Mouse (Mus musculus) left cerebral cortex, postnatal 25 days (tissue): ENCODE data around the gene Tagln3. TPM values are rescaled to one million over a fixed set of nuclear protein-coding genes. Genes with fewer than 3 reads are reported as not detected.

Experiments
- DNase-seq, 2 experiments: peaks; one replicate each; pipeline ENCODE4 v3.0.0; 2022; ENCODE audit warnings: low spot score in 2 of 2, mixed read lengths in 1 of 2
- intact Hi-C: fragments of 180-260 bp; cut with DNase I; formaldehyde crosslinking; loops from one replicate; pipeline ENCODE4 v1.15.1; 2025
- total RNA-seq, 2 experiments: library from RNA; stranded (reverse); gene quantifications; 2 replicates each; pipeline ENCODE4 v1.2.3; 2021

Gene Tagln3
- total RNA-seq, 2 experiments from 2014 or later = 309 to 348 TPM

DNA sequence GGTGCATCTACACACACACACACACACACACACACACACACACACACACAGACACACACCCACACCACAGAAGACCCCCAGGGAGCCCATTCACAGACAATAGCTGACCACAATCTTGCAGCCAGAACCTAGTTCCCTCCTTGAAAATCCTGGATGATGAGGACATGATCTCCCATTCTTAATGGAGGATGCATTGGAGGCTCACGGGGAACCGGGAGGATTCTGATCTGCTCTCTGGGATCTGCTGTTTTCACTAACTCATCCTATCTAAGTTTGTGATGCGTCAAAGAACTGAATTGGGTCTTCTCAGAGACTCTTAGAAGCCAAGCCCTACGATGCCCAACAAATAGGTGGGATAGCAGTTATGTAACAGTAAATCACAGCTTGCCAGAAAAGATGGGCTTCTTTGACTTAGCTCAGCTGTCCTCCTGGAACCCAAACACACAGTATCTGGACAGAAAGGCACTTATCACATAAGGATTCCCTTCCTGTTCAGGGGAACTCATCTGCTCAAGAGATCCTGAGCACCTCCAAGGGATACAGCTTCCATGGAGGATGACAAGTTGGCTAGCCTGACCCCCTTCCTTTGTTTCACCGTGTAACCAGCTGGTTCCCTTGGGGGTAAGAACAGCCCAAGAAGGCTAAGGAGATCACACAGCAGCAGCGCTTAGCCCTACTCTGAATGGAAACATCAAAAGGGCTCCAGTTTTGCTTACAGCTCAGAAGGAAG lies 1.1 kb downstream of the Tagln3 start:
- intact Hi-C loops = loop anchor here (2.0 kb wide), 1 partner anchor 33 kb away; no protein-coding TSS in a partner anchor
- peak; percentile 42 to 63 for DNase-seq

DNA sequence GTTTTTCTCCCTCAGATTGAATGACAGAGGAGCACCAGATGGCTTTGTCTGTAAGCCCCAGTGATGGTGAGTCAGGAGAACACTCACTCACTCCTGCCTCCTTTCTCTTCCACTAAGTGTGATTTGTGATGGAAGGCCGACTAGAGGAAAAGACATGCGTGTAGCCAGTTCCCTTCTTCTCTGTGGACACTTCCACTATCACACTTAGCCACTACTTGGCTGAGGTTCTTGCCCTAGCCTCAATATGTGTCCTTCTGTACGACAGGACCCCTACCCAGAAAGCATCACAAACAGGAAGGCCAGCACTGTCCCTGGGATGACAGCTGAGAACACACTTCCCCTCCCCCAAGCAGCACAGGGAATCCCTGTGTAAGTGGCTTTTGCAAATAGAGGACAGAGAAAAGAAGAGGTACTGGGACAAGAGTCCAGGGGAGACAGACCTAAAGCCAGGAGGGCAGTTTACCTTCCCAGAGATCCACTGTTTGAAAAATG lies 1.9 kb downstream of the Tagln3 start:
- peak; percentile 50 to 76 for DNase-seq

DNA sequence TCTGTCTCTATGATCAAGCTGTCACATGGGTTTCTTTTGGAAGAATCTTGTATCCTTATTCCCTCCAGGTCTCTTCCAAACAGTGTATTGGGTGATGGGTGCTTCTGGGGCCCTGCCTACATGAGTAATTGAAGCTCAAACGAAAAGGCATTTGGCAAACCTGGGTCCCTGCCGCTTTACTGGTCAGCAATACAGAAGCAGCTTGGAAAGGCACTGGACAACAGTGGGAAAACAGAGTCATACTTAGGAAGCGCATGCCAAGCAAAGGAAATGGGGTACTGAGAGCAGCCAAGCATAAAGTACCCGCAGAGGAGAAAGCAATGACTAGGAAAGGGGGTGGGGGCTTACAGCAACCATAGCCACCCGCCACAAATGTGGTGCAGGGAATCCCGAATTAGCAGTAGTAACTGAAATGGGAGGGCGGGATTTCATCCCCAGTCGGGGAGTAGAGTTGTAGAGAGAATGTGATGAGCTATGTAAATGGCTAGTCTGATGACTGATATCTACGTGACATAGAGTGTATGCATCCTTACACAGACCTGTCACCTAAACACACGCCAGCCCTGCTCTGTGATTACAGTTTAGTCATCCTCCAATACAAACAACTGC lies 4.3 kb downstream of the Tagln3 start:
- intact Hi-C loops = no loop called here
- DNase-seq = no peak

More for the DNA sequence above, 1.9 kb downstream of the Tagln3 start:
- intact Hi-C loops = loop anchor here (2.0 kb wide), 1 partner anchor 32 kb away; no protein-coding TSS in a partner anchor

DNA sequence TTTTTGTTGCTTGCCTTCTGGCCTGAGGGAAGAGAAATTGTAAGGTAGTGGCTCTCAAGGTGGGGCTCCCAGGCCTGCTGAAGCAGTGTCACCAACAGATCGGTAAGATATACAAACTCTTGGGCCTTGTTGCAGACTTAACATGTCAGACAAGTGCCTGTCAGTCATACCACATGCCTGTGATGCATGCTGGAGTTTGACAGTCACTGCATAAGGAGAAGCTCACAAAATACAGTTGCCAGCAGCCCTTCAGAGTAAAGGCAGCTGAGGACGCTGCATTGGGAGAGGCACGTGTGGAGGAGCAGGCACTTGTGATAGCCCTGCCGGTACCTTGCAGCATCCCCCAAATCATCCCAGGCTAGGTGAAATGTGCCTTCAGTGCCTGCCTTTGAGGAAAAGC lies 6.1 kb downstream of the Tagln3 start:
- intact Hi-C loops = no loop called here
- DNase-seq = no peak

DNA sequence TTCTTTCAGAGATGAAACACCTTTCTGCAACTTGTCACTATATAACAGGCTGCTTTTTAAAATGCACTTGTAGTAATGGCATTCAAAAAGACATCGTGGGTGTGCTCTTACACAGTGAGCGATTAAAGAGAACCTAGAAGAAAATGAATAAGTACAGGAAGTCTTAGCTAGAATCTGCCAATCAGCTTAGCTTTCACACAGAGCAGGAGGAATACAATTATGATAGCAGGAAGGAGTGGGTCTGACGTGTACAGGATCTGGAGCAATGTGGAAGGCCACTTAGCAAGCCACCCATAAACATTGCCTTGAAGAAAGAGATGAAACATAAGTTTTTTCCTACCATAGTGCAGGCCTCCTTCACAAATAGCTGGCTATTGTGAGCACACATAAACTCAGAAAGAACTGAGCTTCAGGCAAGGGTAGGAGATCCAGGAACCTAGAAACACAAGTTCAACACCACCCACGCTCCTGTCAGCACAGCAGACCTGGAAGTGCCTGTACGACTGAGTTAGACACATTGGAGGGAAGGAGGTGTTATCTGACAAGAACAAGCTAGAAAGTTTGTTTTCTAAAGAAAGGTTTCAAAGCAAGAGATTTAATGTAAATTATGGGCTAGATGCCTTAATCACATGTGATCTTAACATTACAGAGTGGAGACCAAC lies 9.8 kb downstream of the Tagln3 start:
- intact Hi-C loops = no loop called here
- DNase-seq = peak in 1 of 2 experiments; percentile 53

DNA sequence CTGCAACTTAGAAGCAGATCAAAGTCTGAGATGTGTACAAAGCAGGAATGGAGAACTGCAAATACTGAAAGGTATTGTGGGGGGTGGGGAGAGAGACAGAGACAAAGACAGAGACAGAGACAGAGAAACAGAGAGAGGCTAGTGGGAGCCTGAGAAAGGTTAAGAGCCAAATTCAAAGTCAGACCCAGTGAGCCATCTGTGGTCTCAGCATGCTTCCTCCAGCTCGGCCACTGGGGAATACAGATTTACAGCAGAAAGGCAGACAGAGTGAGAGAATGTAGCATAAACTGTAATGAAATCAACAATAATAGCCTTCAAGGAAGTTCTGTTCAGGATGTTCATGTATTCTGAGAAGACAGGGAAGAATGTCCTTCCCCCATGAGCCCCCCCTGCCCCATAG lies 10.5 kb downstream of the Tagln3 start:
- intact Hi-C loops = no loop called here
- DNase-seq = no peak

DNA sequence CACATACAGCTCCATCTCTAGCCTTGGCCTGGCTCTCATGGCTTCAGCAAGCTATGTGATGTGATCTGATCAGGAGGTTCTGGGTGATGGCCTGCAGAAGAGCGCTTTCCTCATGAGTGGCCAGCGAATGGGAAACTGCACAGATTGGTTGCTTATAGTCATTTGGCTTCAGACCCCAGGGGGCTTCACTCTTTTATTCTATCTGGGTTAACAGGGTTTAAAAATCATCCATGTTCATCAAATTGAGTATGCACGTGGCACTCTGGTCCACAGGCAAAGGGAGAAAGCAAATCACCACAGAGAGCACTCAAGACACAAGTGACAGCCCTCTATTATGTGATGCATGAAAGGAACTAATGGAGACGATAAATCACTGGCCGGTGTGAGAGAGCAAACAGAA lies 11.1 kb downstream of the Tagln3 start:
- DNase-seq = no peak
- intact Hi-C loops = no loop called here

DNA sequence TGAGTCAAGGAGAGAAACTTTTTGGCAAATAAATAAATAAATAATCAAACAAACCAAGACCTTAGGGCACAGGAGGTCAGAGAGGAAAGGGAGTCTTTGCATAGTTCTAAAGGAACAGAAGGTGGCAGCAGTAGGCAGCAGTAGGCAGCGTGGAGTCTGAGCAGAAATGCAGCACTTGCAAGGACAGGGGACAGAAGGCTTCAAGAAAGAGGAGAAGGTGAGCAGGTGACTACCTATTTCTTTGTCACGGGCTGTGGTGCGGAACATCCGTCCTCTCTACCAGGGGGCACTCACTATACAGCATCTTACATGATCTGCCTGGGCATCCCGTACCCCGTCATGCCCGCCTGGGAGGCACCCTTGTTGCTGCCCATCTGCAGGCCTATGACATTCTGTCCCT lies 13.1 kb downstream of the Tagln3 start:
- DNase-seq = peak in 1 of 2 experiments; percentile 25
- intact Hi-C loops = no loop called here

DNA sequence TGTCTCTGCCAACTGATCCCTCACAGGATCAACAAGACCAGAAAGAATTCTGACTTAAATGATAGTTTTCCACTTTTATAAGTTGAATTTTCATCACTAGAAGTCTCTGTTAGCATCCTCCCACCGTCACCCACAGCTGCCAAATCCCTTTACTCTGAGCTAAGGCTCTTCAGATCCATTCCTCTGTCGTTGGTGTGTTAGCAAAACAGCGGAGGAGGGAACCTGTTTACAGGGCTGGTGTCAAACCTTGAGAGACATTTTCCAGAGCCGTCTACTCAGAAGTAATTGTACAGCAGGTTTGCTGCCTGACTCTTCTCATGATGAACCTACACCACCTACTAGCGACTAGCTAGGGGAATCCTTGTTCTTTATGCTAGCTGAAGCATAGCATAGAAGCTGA lies 25.1 kb downstream of the Tagln3 start:
- intact Hi-C loops = no loop called here

DNA sequence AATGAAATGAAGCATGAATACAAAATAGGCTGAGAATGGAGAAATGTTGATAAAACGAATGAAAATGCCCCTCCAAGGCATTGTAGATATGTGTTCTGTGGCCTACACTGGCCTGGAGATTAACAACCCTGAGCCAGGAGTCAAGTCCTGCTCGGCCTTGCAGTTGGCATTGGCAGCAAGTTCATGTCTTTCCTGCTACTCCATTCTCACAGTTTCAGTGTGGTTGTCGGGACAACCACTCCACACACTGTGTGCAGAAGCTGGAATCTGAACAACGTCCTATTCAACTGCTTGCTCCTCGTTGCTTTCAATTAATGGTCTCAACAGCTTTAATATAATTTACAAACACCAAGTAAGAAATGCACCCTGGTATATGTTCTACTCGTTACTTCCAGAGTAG lies 26.4 kb downstream of the Tagln3 start:
- no peak for DNase-seq
- intact Hi-C loops = no loop called here

More for the DNA sequence above, 25.1 kb downstream of the Tagln3 start:
- no peak for DNase-seq

DNA sequence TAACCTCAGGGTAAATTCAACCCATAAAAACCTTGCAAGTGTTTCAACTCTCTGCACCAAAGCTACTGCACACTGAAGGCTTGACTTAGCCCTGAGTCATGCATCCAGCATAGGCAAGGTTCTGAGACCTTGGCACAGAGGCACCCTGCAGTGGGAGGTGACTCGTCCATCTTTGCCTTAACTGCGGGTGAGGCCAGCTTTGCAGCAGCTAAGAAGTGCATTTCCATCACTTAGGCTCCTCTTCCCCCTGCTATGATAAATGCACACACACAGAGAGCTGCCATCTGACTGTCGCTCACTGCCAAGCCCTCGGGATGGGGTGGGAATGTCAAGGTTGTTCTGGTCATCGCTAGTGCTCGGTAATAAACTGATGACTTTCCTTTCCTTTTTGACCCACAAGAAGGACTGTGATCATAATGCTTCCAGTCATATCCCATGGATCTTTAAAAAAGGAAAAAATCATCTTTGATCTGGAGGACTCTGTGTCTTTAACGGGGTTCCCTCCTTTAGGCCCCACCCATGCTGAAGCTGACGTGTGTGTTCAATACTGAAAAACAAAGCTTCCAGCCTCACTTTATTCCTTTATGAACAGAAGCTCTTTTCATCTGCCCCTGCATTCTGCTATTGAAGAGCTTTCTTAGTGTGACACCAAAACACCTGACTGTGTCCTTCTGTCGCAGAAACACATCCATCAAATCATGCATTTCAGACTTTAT lies 28.8 kb downstream of the Tagln3 start:
- intact Hi-C loops = no loop called here
- no peak for DNase-seq

DNA sequence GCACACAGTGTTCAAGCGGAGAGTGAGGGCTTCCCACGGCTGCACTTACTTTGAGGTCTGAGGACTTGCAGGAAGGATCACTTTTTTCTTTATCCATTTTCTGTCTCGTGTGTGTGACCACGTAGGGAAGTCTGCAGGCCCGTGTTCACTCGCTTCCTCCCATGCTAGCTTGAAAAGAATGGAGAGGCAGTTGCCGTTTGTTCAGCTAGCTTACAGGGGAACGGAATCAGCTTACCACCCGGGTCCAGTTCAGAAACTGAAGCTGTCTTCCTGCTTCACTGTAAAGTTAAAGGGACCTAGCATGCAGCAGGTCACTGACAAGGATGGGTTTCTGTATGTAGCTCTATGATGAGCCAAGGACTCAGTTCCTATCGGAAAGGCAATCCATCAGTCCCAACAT lies 30.9 kb downstream of the Tagln3 start, which contains the start of gene Tmprss7:
TSS of gene Tmprss7 (minus strand) at position 101 of the 400 bp plus-strand sequence.
- intact Hi-C loops = no loop called here
- no peak for DNase-seq

DNA sequence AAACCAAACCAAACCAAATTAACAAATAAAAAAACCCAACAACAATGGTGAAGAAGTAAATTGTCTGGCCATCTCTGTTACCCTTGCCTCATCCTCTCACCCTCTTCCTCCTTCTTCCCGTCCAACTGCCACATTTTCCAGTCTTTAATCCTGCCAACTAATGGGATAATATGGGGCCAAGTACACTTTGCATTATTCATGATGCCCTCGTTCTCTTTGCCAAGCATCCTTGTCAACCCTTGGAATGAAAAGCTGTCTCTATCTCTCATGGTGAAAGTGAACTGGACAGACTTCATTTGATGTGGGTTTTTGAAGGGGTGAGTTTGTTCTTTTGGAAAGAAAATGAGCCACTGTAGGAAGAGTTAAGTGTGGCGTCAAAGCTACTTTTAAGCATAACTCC lies 31.6 kb downstream of the Tagln3 start:
- peak in 1 of 2 experiments; percentile 31 for DNase-seq
- intact Hi-C loops = no loop called here

DNA sequence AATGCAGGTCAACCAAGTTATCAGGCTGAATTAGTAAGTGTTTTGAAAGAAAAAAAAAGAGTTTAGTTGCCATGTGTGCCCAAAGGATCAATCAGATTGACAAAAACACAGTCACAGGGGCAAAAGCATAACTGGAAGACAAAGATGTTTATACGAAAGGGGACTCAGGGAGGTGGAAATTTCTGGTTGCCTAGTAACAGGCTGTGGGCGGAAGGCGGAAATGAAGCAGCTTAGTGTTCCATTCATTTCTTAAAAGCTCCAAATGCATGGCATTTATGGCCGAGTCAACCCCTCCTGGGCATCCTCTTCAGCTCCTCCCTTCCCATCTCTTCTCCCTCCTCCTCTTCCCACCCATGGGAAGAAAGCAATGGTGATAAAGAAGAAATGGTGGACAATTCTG lies 34.2 kb downstream of the Tagln3 start:
- peak; percentile 54 to 85 for DNase-seq
- intact Hi-C loops = loop anchor here (2.0 kb wide), 1 partner anchor 33 kb away; no protein-coding TSS in a partner anchor

DNA sequence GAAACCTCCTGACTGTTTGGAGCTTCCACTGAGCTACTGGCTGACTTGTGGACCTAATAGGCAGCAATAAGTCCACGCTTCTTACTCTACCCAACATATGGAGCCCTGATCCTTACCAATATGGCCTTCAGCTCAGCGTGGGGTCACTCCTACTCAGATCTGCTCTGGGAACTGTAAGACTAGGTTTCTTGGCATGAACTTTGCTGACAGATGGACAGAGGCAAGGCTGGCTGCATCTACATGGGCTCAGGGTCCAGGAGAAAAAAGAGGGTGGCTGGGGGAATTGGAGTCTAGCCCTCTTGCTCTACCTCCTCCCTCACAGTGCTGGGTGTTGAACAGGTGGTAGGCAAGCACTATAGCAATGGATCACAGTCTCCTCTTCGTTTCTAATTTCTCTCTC lies 37.6 kb downstream of the Tagln3 start:
- DNase-seq = peak in 1 of 2 experiments; percentile 34
- intact Hi-C loops = loop anchor here (10.0 kb wide), 1 partner anchor 128 kb away; no protein-coding TSS in a partner anchor

DNA sequence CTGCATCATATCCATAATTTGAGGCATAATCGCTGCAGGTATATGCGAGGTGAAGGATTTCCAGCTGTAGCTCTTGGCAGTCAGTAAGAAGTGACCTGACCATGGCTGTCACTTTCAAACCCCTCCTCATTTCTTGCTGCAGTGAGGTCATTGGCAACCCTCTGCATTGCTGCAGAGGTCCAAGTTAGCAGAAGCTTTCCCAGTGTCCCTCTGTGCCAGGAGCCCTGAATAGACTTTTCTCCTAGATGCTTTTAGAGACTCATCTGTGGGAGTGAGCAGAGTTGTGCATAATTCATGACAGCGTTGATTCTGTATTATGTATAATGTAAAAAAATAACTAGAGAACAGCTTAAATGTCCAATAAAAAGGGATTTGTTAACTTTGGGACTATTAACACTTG lies 39.1 kb downstream of the Tagln3 start:
- DNase-seq = peak; percentile 20 to 85
- intact Hi-C loops = loop anchor here (2.0 to 10.0 kb wide), 2 partner anchors 130 to 282 kb away; no protein-coding TSS in a partner anchor

DNA sequence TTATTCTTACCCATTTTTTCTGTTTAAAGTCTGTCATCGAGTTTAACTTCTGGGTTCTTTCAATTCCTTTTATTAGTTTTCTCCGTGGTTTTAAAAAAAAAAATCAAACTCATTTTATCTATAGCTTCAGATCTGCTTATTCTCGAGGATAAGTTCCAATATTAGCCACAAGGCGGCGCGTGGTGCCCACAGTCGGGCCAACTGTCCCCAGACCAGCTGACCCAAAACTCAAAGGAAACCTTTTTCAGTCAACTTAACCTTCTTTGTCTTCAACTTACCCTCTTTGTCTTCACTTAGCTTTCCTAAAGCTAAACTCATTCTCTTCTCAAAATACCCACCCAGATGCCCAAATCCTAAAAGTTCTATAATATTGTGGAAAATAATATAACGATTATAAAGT lies 39.6 kb downstream of the Tagln3 start:
- intact Hi-C loops = loop anchor here (2.0 to 10.0 kb wide), 2 partner anchors 130 to 282 kb away; no protein-coding TSS in a partner anchor
- DNase-seq = peak; percentile 71 to 72

DNA sequence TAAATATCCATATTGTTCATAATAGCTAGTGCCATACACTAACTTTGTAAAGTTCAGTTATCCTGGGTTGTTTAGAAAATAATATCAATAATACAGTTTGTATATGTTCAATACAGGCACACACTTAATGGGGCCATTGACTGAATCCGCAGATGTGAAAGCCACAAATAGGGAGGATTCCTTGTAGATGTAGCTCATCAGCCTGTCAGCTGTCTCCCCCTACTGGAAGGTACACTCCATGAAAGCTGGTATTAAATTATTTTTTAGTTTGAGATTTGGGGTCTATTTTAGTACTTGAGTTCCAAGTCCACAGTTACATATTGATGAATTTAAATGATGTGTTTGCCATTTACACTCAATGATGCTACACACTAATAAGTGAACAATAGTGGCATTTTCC lies 47.9 kb downstream of the Tagln3 start:
- intact Hi-C loops = loop anchor here (5.0 kb wide), 1 partner anchor 484 kb away; no protein-coding TSS in a partner anchor
- DNase-seq = peak in 1 of 2 experiments; percentile 54

DNA sequence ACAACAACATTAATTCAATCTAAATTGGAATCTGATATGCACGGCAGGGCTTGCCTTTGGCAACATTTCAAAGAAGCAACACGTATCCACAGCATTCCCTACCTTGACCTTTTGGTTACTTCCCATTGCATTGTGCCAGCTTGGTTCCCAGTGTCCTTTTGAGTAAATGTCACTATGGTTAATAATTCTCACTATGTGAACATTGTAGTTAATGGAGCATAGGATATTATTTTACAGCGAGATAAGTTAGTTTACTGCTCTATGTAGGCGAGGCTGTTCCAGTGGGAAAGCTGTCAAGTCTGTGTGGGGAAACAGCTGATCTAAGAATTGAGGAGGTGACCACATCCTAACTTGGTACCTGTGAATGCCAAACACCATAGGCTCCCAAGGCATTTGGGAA lies 54.4 kb downstream of the Tagln3 start:
- DNase-seq = peak in 1 of 2 experiments; percentile 59
- intact Hi-C loops = no loop called here
